Mouse (Mus musculus): ENCODE data around the gene Mrgbp. TPM values are rescaled to one million over a fixed set of nuclear protein-coding genes. Genes with fewer than 3 reads are reported as not detected.

Mrgbp gene
- total RNA-seq (2023): 44.3 TPM

DNA sequence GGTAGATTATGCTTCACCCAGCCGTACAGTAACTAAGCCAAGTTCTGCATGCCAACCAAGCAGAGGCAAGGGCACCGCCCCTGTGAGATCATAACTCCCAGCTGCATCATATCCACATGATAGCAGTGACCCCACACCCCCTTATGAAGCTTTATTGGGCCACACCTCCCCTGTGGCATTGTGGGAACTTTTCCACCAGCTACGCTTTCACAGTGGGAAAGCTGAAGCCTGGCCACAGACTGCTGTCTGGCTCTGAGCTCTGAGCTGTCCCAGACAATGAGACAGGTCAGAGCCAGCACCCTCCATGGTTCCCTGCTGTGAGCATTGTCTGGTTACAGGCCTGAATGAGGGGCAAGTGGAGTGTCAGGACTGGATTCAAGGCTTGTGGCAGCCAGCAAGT, at the start of gene Mrgbp:
Gene Mrgbp, plus strand, starts transcription at position 303 of the 400 bp plus-strand sequence.

DNA sequence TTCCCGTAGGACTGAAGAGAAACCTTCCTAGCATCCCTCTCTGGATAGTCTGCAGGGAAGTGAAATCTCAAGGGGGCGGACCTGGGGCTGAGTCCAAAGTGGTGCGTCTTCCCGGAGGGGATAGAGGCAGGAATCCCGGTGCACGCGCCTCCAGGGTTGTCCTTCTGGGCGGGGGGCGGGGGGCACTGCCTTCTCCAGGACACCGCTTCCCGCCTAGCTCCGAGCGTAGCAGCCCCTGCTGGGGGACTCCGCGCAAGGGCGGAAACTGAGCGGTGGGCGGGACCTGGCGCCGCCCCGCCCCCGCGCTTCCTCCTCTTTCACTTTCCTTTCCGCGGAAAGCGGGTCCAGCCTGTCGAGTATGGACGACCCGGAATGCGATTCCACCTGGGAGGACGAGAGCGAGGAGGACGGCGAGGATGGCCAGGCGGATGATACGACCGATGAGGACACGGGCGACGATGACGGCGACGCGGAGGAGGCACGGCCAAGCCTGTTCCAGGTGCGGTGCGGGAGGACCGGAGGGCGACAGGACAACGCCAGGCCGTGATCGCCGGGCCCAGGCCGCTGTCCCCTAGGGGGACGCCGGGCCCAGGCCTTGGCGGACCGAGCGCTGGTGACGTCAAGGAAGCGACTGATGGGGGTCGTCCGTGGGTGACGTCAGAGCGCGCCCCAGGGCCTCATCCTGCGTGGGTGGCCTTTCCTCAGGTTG, 8.2 kb downstream of the Mrgbp start, which contains the start of gene Ogfr:
Gene Ogfr, plus strand, starts transcription at position 123 of the 709 bp plus-strand sequence.

DNA sequence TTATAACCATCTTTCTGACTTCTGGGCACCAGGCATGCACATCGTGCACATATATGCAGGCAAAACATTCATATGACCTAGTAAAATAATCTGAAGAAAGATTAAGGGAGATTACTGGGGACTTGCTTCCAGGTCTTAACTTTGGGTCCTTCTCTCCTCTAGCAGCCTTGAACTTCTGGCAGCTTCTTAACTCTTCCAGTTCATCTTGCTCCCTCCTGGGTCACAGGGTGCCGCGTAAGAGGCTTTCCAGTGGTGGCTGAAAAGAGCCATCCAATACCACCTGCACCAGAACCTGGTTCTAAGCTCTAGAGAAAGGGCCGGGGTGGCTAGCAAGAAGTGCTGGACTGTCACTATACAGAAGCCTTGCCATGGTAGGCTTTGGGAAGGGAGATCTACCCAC, 16.4 kb downstream of the Mrgbp start, which contains the start of gene Col9a3:
Gene Col9a3, plus strand, starts transcription at position 301 of the 400 bp plus-strand sequence.

Other genes starting within 250 kb of the Mrgbp start
- not detected for gene Gata5, start 246.6 kb upstream of the Mrgbp start, total RNA-seq (2023)
- 8.4 TPM for gene Slco4a1, start 125.1 kb upstream of the Mrgbp start, total RNA-seq (2023)
- not detected for gene Ntsr1, start 81.3 kb upstream of the Mrgbp start, total RNA-seq (2023)
- gene Ogfr, start 7.9 kb downstream of the Mrgbp start, total RNA-seq (2023): 86.5 TPM
- 3.6 TPM for gene Col9a3, start 16.5 kb downstream of the Mrgbp start, total RNA-seq (2023)
- gene Tcfl5, start 61.4 kb downstream of the Mrgbp start, total RNA-seq (2023): not detected
- 101 TPM for gene Dido1, start 128.7 kb downstream of the Mrgbp start, total RNA-seq (2023)
- 52.0 TPM for gene Gid8, start 128.8 kb downstream of the Mrgbp start, total RNA-seq (2023)
- 52.9 TPM for gene Slc17a9, start 144.0 kb downstream of the Mrgbp start, total RNA-seq (2023)
- not detected for gene Bhlhe23, start 195.6 kb downstream of the Mrgbp start, total RNA-seq (2023)